Mouse (Mus musculus): ENCODE measurements around the gene Ccdc39.

Gene Ccdc39

GRCm38 (mm10) chr3:33799617-33800512 lies 44.2 kb downstream of the Ccdc39 start, which contains the start of gene Ttc14:
Gene Ttc14 (plus strand): TSS chr3:33799832.
- in situ Hi-C loops (cut with MboI, MseI), result loop anchor here (10.0 to 25.0 kb wide), 2 partner anchors 215 to 1213 kb away; partner anchors contain the start of gene Fxr1

DNA sequence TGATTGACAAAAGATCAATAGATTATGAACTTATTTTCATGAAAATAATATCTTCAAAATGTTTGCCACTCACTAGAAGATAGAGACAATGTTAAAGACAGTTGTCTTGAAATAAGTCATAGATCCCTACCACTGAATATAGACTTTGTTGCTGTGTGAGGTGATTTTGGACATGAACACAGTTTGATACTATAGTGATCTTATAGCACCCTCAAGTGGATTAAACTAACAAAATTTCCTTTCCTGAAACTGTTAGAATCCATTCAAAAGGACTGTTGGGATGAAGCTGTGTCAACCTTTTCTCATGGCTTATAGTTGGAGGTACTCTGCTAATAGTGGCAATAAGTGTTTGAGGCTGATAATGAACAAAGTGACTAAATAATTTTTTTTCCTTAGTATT lies 53.1 kb downstream of the Ccdc39 start:
- in situ Hi-C loops (cut with MboI, MseI), result no loop called here

Data from regulatory T cell (primary cell).